Mouse (Mus musculus) bone marrow macrophage, adult 2 months (primary cell): ENCODE data around the gene Olfr692.
"Not testable (repeated sequence)": the region's sequence is repeated elsewhere in the genome, so short reads cannot be mapped to it uniquely, and the experiment has no call there.

Experiments used
- CTCF ChIP-seq: IDR thresholded peaks from 2 replicates; pipeline ENCODE4 v1.5.1; 2012; ENCODE audit warnings: low read depth, mild to moderate bottlenecking, low read length, moderate library complexity
- POLR2A ChIP-seq: IDR thresholded peaks from 2 replicates; pipeline ENCODE4 v1.6.1; 2012; ENCODE audit warnings: mild to moderate bottlenecking, low read depth, low read length, borderline replicate concordance

DNA sequence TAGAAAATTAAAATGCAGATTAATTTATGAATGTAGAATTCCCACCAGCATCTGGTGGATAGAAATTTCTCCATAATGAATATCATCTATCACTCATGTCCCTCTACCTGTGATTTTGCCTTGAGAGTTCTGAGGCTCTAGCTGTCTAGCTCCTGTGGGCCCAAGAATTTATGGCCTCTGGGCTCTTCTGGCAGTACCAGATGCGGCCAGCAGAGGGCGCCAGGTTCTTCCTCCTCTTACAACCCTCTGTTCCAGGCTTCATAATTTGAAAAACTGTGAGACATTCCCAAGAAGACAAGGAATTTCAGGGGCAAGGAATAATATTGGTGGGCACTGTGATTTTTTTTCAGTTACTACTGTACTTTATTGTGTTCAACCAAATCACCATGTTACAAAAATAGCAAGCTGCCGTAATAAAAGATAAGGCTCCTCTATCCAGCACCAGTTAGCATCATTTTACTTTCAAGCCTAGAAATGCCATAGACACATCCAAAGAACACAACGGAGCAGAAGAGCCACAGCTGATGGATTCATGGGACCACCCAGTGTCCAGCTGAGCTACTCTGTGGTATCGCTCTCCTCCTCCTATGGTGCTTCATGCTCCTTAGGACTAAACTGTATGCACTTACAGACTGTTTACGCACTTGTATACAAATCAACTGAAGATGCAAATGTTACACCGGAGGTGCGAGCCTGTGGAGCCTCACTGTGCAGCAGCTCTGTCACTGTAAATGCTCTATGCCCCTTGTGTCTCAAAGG, 44.0 kb downstream of the Olfr692 start:
- not testable (repeated sequence) for TF ChIP-seq POLR2A
- peak; percentile 94 for TF ChIP-seq CTCF
